Mouse (Mus musculus): ENCODE results near the gene Tnfrsf13b.

DNA sequence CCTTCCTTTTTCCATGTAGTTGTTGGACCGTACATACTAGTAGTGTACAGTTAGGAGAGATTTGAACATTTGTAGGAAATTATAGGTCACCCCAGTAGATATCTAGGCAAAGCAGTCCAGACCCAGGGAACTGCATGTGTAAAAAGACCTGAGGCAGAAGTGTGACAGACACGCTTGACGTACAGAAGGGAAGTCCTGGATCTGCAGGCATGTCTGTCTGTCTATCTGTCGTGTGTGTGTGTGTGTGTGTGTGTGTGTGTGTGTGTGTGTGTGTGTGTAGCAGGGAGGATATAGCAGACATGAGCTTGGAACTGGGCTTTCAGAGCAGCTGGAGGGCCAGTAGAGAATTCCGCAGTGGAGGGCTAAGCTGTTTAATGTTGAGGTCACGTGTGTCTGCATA lies 16.8 kb upstream of the Tnfrsf13b start:
- TF ChIP-seq CTCF (IDR thresholded peaks at IDR 0.05; ENCODE audit: low read depth) (no peak), EP300 (IDR thresholded peaks at IDR 0.05; ENCODE audit: low read depth) (no peak)
